Mouse (Mus musculus): Measurements from ENCODE around the gene Tmsb15a. TPM values are rescaled to one million over a fixed set of nuclear protein-coding genes. Genes with fewer than 3 reads are reported as not detected.

The Tmsb15a gene
- total and polyA plus RNA-seq, 3 experiments, result not detected

DNA sequence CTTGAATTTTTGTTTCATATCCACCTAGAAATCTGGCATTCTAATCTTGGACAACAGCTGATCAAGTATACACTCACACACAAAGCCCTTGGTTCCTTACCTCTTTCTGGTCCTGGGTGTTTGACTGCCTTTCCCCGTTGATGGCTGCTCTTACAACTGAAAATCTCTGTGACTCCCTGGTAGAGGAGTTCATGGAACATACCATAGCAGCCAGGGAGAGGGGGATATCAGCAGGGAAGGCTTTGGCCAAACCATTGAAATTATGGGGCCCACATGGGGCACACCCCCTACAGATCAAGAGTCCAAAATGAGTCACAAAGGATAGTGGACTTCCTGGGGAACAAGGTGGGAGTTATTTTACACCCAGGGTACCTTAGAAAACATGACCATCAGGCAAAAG, 31.4 kb downstream of the Tmsb15a start, which contains the start of gene Tcp11x2:
Gene Tcp11x2, minus strand, starts transcription at position 158 of the 400 bp plus-strand sequence.
- DNase-seq (ENCODE audit: extremely low read depth), result peak; percentile 80
- in situ Hi-C loops (cut with MboI; ENCODE audit: low pct_ligation_motif_present, low pct_unique_long_range_greater_than_20kb, low sequenced_read_pairs), result no loop called here
- Histone ChIP-seq H3K4me1 (ENCODE audit: control insufficient read depth in 1 of 2, insufficient read depth in 2 of 2) (no peaks in the 10 kb centered on the region), H3K4me2 (ENCODE audit: insufficient read depth, low read depth, poor library complexity, severe bottlenecking) (peak within 1 kb of the TSS; percentile 36; the same call in 1 of the 2 replicates), H3K9ac (ENCODE audit: insufficient read depth, low read depth) (peak within 1 kb of the TSS; percentile 63; the same call in 1 of the 2 replicates), H3K27ac (ENCODE audit: insufficient read depth, low read depth) (no peak within 1 kb of the TSS), H3K9me3 (replicated peaks; ENCODE audit: low read length) (no peaks in the 10 kb centered on the region), H3K79me2 (replicated peaks; ENCODE audit: control insufficient read depth, extremely low read depth, insufficient read depth, poor library complexity, severe bottlenecking) (no peaks in the 10 kb centered on the region), H3K27me3 (replicated peaks) (no peaks in the 10 kb centered on the region), H3K36me3 (replicated peaks in 1 of 2; ENCODE audit: control insufficient read depth in 1 of 2, insufficient read depth in 1 of 2, low read length in 1 of 2) (peaks cover 0 to 4% of the 10 kb centered on the region in 2 experiments), H3K4me3 (replicated peaks in 1 of 3; ENCODE audit: low read depth in 2 of 3, low read length in 2 of 3, poor library complexity in 1 of 3) (peak within 1 kb of the TSS; percentile 41 to 67 (median 55))
- no peak for TF ChIP-seq MAFK (IDR thresholded peaks at IDR 0.05; ENCODE audit: insufficient replicate concordance, low read length)
- peak; percentile 65; the same call in 1 of the 2 replicates for TF ChIP-seq ELF1 (IDR thresholded peaks at IDR 0.05; ENCODE audit: low read depth, low read length)
- TF ChIP-seq CHD2 (IDR thresholded peaks at IDR 0.05; ENCODE audit: low read length), result no peak
- peak; percentile 91 for TF ChIP-seq TBP (conservative IDR thresholded peaks at IDR 0.05; ENCODE audit: low read depth, low read length)
- peak; percentile 84 for TF ChIP-seq NELFE (IDR thresholded peaks at IDR 0.05; ENCODE audit: low read depth, low read length)
- peak; percentile 68 for TF ChIP-seq SIN3A (IDR thresholded peaks at IDR 0.05; ENCODE audit: low read length)
- peak; percentile 50; the same call in 1 of the 2 replicates for TF ChIP-seq JUND (conservative IDR thresholded peaks at IDR 0.05; ENCODE audit: low read depth, low read length)
- peak; percentile 50; the same call in 1 of the 2 replicates for TF ChIP-seq ZMIZ1 (IDR thresholded peaks at IDR 0.05; ENCODE audit: low read depth, low read length)
- TF ChIP-seq MAZ (IDR thresholded peaks at IDR 0.05; ENCODE audit: low read depth, low read length), result 0 out of 2 replicates have a peak, but pooled peaks have one; percentile 24
- TF ChIP-seq ZC3H11A (IDR thresholded peaks at IDR 0.05; ENCODE audit: low read depth, low read length), result no peak
- TF ChIP-seq BHLHE40 (IDR thresholded peaks at IDR 0.05; ENCODE audit: low read depth, low read length), result no peak
- no peak for TF ChIP-seq USF2 (conservative IDR thresholded peaks at IDR 0.05; ENCODE audit: low read depth, low read length)
- no peak for TF ChIP-seq MEF2A (IDR thresholded peaks at IDR 0.05; ENCODE audit: borderline replicate concordance, low read depth, low read length)
- TF ChIP-seq RCOR1 (conservative IDR thresholded peaks at IDR 0.05; ENCODE audit: low read depth, low read length), result no peak
- no peak for TF ChIP-seq E2F4 (IDR thresholded peaks at IDR 0.05; ENCODE audit: insufficient replicate concordance, low read depth, low read length)
- no peak for TF ChIP-seq ZKSCAN1 (IDR thresholded peaks at IDR 0.05; ENCODE audit: borderline replicate concordance, low read depth, low read length)
- TF ChIP-seq HCFC1 (IDR thresholded peaks at IDR 0.05; ENCODE audit: low read depth, low read length), result peak; percentile 65
- TF ChIP-seq USF1 (IDR thresholded peaks at IDR 0.05; ENCODE audit: low read depth, low read length), result no peak
- TF ChIP-seq POLR2A (IDR thresholded peaks at IDR 0.05; ENCODE audit: low read depth, low read length), result peak; percentile 80
- peak; percentile 69 for TF ChIP-seq IRF4 (IDR thresholded peaks at IDR 0.05; ENCODE audit: low read depth, low read length)
- TF ChIP-seq MYC (IDR thresholded peaks at IDR 0.05; ENCODE audit: low read depth, low read length), result peak; percentile 72; the same call in 1 of the 2 replicates
- no peak for TF ChIP-seq UBTF (IDR thresholded peaks at IDR 0.05; ENCODE audit: low read depth, low read length)
- peak; percentile 98 for TF ChIP-seq CHD1 (IDR thresholded peaks at IDR 0.05; ENCODE audit: low read depth, low read length)
- TF ChIP-seq CTCF (conservative IDR thresholded peaks at IDR 0.05 in 1 of 2, IDR thresholded peaks at IDR 0.05 in 1 of 2; ENCODE audit: low read depth in 2 of 2, low read length in 2 of 2), result no peak
- TF ChIP-seq NRF1 (IDR thresholded peaks at IDR 0.05; ENCODE audit: low read depth, low read length), result no peak
- TF ChIP-seq MAX (IDR thresholded peaks at IDR 0.05; ENCODE audit: low read length), result peak; percentile 73
- TF ChIP-seq RAD21 (IDR thresholded peaks at IDR 0.05; ENCODE audit: low read depth, low read length), result no peak
- peak; percentile 56; the same call in 1 of the 2 replicates for TF ChIP-seq POLR2AphosphoS2 (IDR thresholded peaks at IDR 0.05; ENCODE audit: low read depth, low read length)
- TF ChIP-seq TCF12 (IDR thresholded peaks at IDR 0.05; ENCODE audit: low read depth, low read length), result peak; percentile 62; the same call in 1 of the 2 replicates
- no peak for TF ChIP-seq SMC3 (IDR thresholded peaks at IDR 0.05; ENCODE audit: low read depth, low read length)
- dilution Hi-C loops (cut with MboI; ENCODE audit: extremely low pct_ligation_motif_present, extremely low pct_unique_long_range_greater_than_20kb, low sequenced_read_pairs), result no loop called here

Data from CH12.LX (cell line).